Mouse (Mus musculus) erythroblast, embryonic 14.5 days (primary cell): ENCODE measurements around the gene Gm3532.
"Not testable (repeated sequence)": the region's sequence is repeated elsewhere in the genome, so short reads cannot be mapped to it uniquely, and the experiment has no call there.

Source experiments
- GATA1 ChIP-seq: IDR thresholded peaks from 2 replicates; pipeline ENCODE4 v1.6.1; 2012; ENCODE audit warnings: low read length, inconsistent platforms, mixed read lengths
- TAL1 ChIP-seq: IDR thresholded peaks from 3 replicates; pipeline ENCODE4 v1.6.1; 2012; ENCODE audit warnings: low read length, inconsistent platforms, mixed read lengths

DNA sequence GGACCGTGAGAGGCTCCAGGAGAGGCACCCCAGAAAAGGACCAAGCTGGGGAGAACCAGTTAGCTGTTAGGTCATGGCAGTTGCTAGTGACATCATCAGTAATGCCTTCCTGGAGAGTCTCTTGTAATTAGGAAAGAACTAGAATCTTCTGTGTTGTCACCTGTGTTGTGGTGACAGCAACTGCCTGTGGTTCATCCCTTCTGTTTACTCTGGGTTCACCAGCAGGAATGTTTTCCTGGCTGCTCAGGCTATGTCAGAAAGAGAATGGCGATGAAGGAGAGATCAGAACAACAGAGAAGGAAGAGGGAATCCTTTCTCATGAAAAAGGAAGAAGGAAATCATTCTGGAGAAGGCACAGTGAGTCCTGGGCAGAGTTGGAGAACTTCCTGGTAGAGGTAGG, at the start of gene Gm3532:
- TF ChIP-seq GATA1, TAL1: not testable (repeated sequence)
